Mouse (Mus musculus) CH12.LX (cell line): ENCODE data around the gene Ppm1m.

Source experiments
- CTCF ChIP-seq, 2 experiments: IDR thresholded peaks in 1 of 2; conservative IDR thresholded peaks in 1 of 2; 2 replicates each; pipeline ENCODE4 v1.5.1; 2011 to 2012; ENCODE audit warnings: low read depth in 2 of 2, low read length in 2 of 2, improper control_type of control experiment in 1 of 2, inconsistent platforms in 1 of 2, mild to moderate bottlenecking in 1 of 2, moderate library complexity in 1 of 2
- HCFC1 ChIP-seq: IDR thresholded peaks from 2 replicates; pipeline ENCODE4 v1.6.1; 2012; ENCODE audit warnings: low read depth, mild to moderate bottlenecking, inconsistent platforms, low read length, improper control_type of control experiment
- MAFK ChIP-seq: IDR thresholded peaks from 2 replicates; pipeline ENCODE4 v1.6.1; 2011; ENCODE audit warnings: low read length, improper control_type of control experiment; ENCODE audit not compliant: insufficient replicate concordance
- MYC ChIP-seq: IDR thresholded peaks from 2 replicates; pipeline ENCODE4 v1.6.1; 2011; ENCODE audit warnings: low read depth, mild to moderate bottlenecking, improper control_type of control experiment, low read length
- POLR2A ChIP-seq: IDR thresholded peaks from 2 replicates; pipeline ENCODE4 v1.6.1; 2011; ENCODE audit warnings: low read depth, mild to moderate bottlenecking, improper control_type of control experiment, low read length
- POLR2AphosphoS2 ChIP-seq: IDR thresholded peaks from 2 replicates; pipeline ENCODE4 v1.6.1; 2011; ENCODE audit warnings: low read depth, low read length, improper control_type of control experiment

- no peak for TF ChIP-seq CTCF (conservative IDR thresholded peaks at IDR 0.05 in 1 of 2, IDR thresholded peaks at IDR 0.05 in 1 of 2; ENCODE audit: low read depth in 2 of 2, low read length in 2 of 2)
- TF ChIP-seq POLR2A = no peak
- no peak for TF ChIP-seq MAFK
- TF ChIP-seq MYC = no peak
- TF ChIP-seq POLR2AphosphoS2 = no peak
- TF ChIP-seq HCFC1 = no peak
Observed at GRCm38 (mm10) chr9:106195693-106196092, 3.9 kb downstream of the Ppm1m start.
